ENCODE assay signal across 8 mouse cellular contexts in genomic region chr4:88094062-88094767, GRCm38 (mm10). TPM values are rescaled to one million over a fixed set of nuclear protein-coding genes. Genes with fewer than 3 reads are reported as not detected.
A peak's percentile ranks its signal among the peaks of the same experiment; 100 is the strongest.
DNase-seq lines count a peak whose midpoint lies in the region; ATAC-seq and TF ChIP-seq lines count a peak whose summit lies in the region.

Gene Focad (plus strand): TSS chr4:88094629.

- peaks cover 8% of the 10 kb centered on the region for H3K79me2 ChIP-seq in MEL (ENCODE audit: control insufficient read depth, insufficient read depth, low read length, poor library complexity)

- peaks cover 0 to 2% of the 10 kb centered on the region in 2 experiments; a peak in 2 of 4 replicates for H3K36me3 ChIP-seq in MEL (ENCODE audit: control insufficient read depth in 1 of 2, insufficient read depth in 2 of 2, low read length in 2 of 2)
- H3K36me3 ChIP-seq in forebrain, postnatal 0 days (ENCODE audit: insufficient read depth): no peaks in the 10 kb centered on the region
- H3K36me3 ChIP-seq in lung, embryonic 15.5 days: no peaks in the 10 kb centered on the region

- ATAC-seq in forebrain, postnatal 0 days: peak; percentile 100
- ATAC-seq in lung, embryonic 15.5 days (ENCODE audit: borderline replicate concordance, extremely low read depth, low FRiP score, low TSS enrichment): peak; percentile 100

- H3K27ac ChIP-seq in MEL (ENCODE audit: control insufficient read depth, low read depth, low read length): peak within 1 kb of the TSS; percentile 75
- peak within 1 kb of the TSS; percentile 67 for H3K27ac ChIP-seq in cerebellum, adult 2 months (ENCODE audit: insufficient read depth, low read length)
- H3K27ac ChIP-seq in forebrain, postnatal 0 days (ENCODE audit: low read depth, low read length): peak within 1 kb of the TSS; percentile 47
- H3K27ac ChIP-seq in lung, embryonic 15.5 days: peak within 1 kb of the TSS; percentile 82

- no peaks in the 10 kb centered on the region for H3K9me3 ChIP-seq in MEL (replicated peaks; ENCODE audit: insufficient read depth, low read length)
- no peaks in the 10 kb centered on the region for H3K9me3 ChIP-seq in forebrain, postnatal 0 days (ENCODE audit: low read length)
- H3K9me3 ChIP-seq in lung, embryonic 15.5 days: no peaks in the 10 kb centered on the region

- DNase-seq in MEL (ENCODE audit: low read depth, low spot score): peak; percentile 98
- DNase-seq in cerebellum, adult 2 months: peak; percentile 99
- DNase-seq in forebrain, postnatal 0 days: peak; percentile 98
- DNase-seq in heart, postnatal 4 days: peak; percentile 99
- DNase-seq in layer of hippocampus, adult 8-10 months (ENCODE audit: low spot score in 2 of 2): peak; percentile 97 to 98
- peak; percentile 97 for DNase-seq in ovary, adult 18-20 months (ENCODE audit: low spot score)
- DNase-seq in thymus, postnatal 0 days (ENCODE audit: low spot score): peak; percentile 98

- TF ChIP-seq RAD21 in MEL (IDR thresholded peaks at IDR 0.05; ENCODE audit: low read depth, low read length): no peak

- TF ChIP-seq POLR2A in MEL (IDR thresholded peaks at IDR 0.05; ENCODE audit: control insufficient read depth in 1 of 2, insufficient read depth in 1 of 2, low read depth in 1 of 2, low read length in 2 of 2, poor library complexity in 1 of 2): peak; percentile 95
- peak; percentile 96 for TF ChIP-seq POLR2A in cerebellum, adult 2 months (IDR thresholded peaks at IDR 0.05; ENCODE audit: borderline replicate concordance, insufficient read depth, low read length)

- H3K4me2 ChIP-seq in forebrain, postnatal 0 days (ENCODE audit: low read depth): peak within 1 kb of the TSS; percentile 85
- H3K4me2 ChIP-seq in lung, embryonic 15.5 days: peak within 1 kb of the TSS; percentile 97

- TF ChIP-seq CTCF in MEL (IDR thresholded peaks at IDR 0.05 in 2 of 3, conservative IDR thresholded peaks at IDR 0.05 in 1 of 3; ENCODE audit: control insufficient read depth in 1 of 3, insufficient read depth in 1 of 3, low read depth in 2 of 3, low read length in 3 of 3, poor library complexity in 1 of 3, severe bottlenecking in 1 of 3): no peak
- TF ChIP-seq CTCF in cerebellum, adult 2 months (IDR thresholded peaks at IDR 0.05; ENCODE audit: borderline replicate concordance, insufficient read depth, low read depth, low read length): no peak
- peak; percentile 36 for TF ChIP-seq CTCF in forebrain, postnatal 0 days (IDR thresholded peaks at IDR 0.05; ENCODE audit: low read depth)

- H3K4me1 ChIP-seq in MEL (ENCODE audit: control insufficient read depth in 1 of 2, insufficient read depth in 2 of 2, low read length in 2 of 2): peaks cover 0 to 8% of the 10 kb centered on the region in 2 experiments; a peak in 3 of 4 replicates
- peaks cover 5% of the 10 kb centered on the region for H3K4me1 ChIP-seq in cerebellum, adult 2 months (ENCODE audit: control insufficient read depth, insufficient read depth, low read length)
- H3K4me1 ChIP-seq in forebrain, postnatal 0 days (ENCODE audit: insufficient read depth): 0 out of 2 replicates have a peak, but pooled peaks cover 5% of the 10 kb centered on the region
- H3K4me1 ChIP-seq in lung, embryonic 15.5 days: peaks cover 5% of the 10 kb centered on the region

- under 1% methylated on average over 34 of the region's 34 CpGs for WGBS in cerebellum, adult 2 months
- WGBS in forebrain, postnatal 0 days: under 1% methylated on average over 34 of the region's 34 CpGs
- WGBS in lung, embryonic 15.5 days: under 1% methylated on average over 34 of the region's 34 CpGs

- H3K9ac ChIP-seq in MEL (ENCODE audit: control insufficient read depth, low read depth, low read length, poor library complexity, severe bottlenecking): peak within 1 kb of the TSS; percentile 83
- peak within 1 kb of the TSS; percentile 71 for H3K9ac ChIP-seq in forebrain, postnatal 0 days
- peak within 1 kb of the TSS; percentile 64 for H3K9ac ChIP-seq in lung, embryonic 15.5 days

- H3K27me3 ChIP-seq in MEL (ENCODE audit: control insufficient read depth in 1 of 2, insufficient read depth in 2 of 2, low read length in 2 of 2): no peaks in the 10 kb centered on the region
- no peaks in the 10 kb centered on the region for H3K27me3 ChIP-seq in cerebellum, adult 2 months (ENCODE audit: control insufficient read depth, insufficient read depth, low read length)
- H3K27me3 ChIP-seq in forebrain, postnatal 0 days (ENCODE audit: insufficient read depth, low read length): no peaks in the 10 kb centered on the region
- no peaks in the 10 kb centered on the region for H3K27me3 ChIP-seq in lung, embryonic 15.5 days

- H3K4me3 ChIP-seq in MEL (ENCODE audit: control insufficient read depth in 1 of 2, insufficient read depth in 1 of 2, low read depth in 2 of 2, low read length in 2 of 2): peak within 1 kb of the TSS; percentile 79
- peak within 1 kb of the TSS; percentile 68 for H3K4me3 ChIP-seq in cerebellum, adult 2 months (replicated peaks; ENCODE audit: insufficient read depth, low read depth, low read length)
- peak within 1 kb of the TSS; percentile 71 for H3K4me3 ChIP-seq in forebrain, postnatal 0 days (ENCODE audit: low read depth, low read length)
- H3K4me3 ChIP-seq in lung, embryonic 15.5 days: peak within 1 kb of the TSS; percentile 69

- TF ChIP-seq EP300 in MEL (IDR thresholded peaks at IDR 0.05; ENCODE audit: low read depth in 1 of 2, low read length in 2 of 2): no peak; a peak in 1 of 4 replicates

TF ChIP-seq in MEL, 35 proteins besides CTCF, POLR2A, EP300 and RAD21 (continues in another document):
- TF ChIP-seq MAFK (IDR thresholded peaks at IDR 0.05; ENCODE audit: borderline replicate concordance, low read depth, low read length) (no peak), USF2 (IDR thresholded peaks at IDR 0.05; ENCODE audit: borderline replicate concordance in 1 of 2, insufficient read depth in 1 of 2, low read depth in 1 of 2, low read length in 2 of 2) (no peak), MEF2A (IDR thresholded peaks at IDR 0.05; ENCODE audit: extremely low read depth, insufficient replicate concordance, low read depth, low read length, poor library complexity, severe bottlenecking) (no peak), ZC3H11A (IDR thresholded peaks at IDR 0.05; ENCODE audit: low read depth, low read length) (no peak), ZMIZ1 (IDR thresholded peaks at IDR 0.05; ENCODE audit: low read depth, low read length) (peak; percentile 94), KAT2A (conservative IDR thresholded peaks at IDR 0.05; ENCODE audit: low read depth, low read length) (no peak), CHD2 (IDR thresholded peaks at IDR 0.05; ENCODE audit: low read length) (no peak), BHLHE40 (IDR thresholded peaks at IDR 0.05; ENCODE audit: borderline replicate concordance, low read depth, low read length) (peak; percentile 88), CHD1 (IDR thresholded peaks at IDR 0.05; ENCODE audit: low read depth, low read length) (no peak), POLR2AphosphoS5 (IDR thresholded peaks at IDR 0.05; ENCODE audit: borderline replicate concordance, low read depth, low read length) (peak; percentile 83), NELFE (IDR thresholded peaks at IDR 0.05; ENCODE audit: low read depth, low read length) (peak; percentile 93), GATA1 (IDR thresholded peaks at IDR 0.05; ENCODE audit: low read depth, low read length) (no peak), E2F4 (IDR thresholded peaks at IDR 0.05; ENCODE audit: borderline replicate concordance, low read depth, low read length) (no peak), JUND (IDR thresholded peaks at IDR 0.05; ENCODE audit: low read depth, low read length) (no peak), HCFC1 (IDR thresholded peaks at IDR 0.05; ENCODE audit: low read depth, low read length) (peak; percentile 63), ZNF384 (IDR thresholded peaks at IDR 0.05; ENCODE audit: low read depth, low read length) (no peak), MXI1 (IDR thresholded peaks at IDR 0.05; ENCODE audit: low read depth, low read length) (peak; percentile 89), ELF1 (IDR thresholded peaks at IDR 0.05; ENCODE audit: low read depth, low read length) (no peak), TCF12 (IDR thresholded peaks at IDR 0.05; ENCODE audit: low read depth, low read length) (peak; percentile 55), ZKSCAN1 (IDR thresholded peaks at IDR 0.05; ENCODE audit: low read depth, low read length) (no peak), GABPA (IDR thresholded peaks at IDR 0.05; ENCODE audit: low read depth, low read length) (no peak), MYC (IDR thresholded peaks at IDR 0.05; ENCODE audit: low read depth, low read length) (peak; percentile 66; the same call in 1 of the 2 replicates), POLR2AphosphoS2 (IDR thresholded peaks at IDR 0.05; ENCODE audit: low read length) (peak; percentile 91), USF1 (IDR thresholded peaks at IDR 0.05; ENCODE audit: low read depth, low read length) (peak; percentile 38; the same call in 1 of the 2 replicates), MAZ (IDR thresholded peaks at IDR 0.05; ENCODE audit: low read depth, low read length) (peak; percentile 52; the same call in 1 of the 2 replicates), NRF1 (IDR thresholded peaks at IDR 0.05; ENCODE audit: insufficient read depth, low read depth, low read length, poor library complexity, severe bottlenecking) (peak; percentile 99), UBTF (IDR thresholded peaks at IDR 0.05; ENCODE audit: borderline replicate concordance, insufficient read depth, low read depth, low read length) (no peak), RCOR1 (IDR thresholded peaks at IDR 0.05; ENCODE audit: low read depth, low read length) (no peak), TBP (IDR thresholded peaks at IDR 0.05; ENCODE audit: low read depth, low read length) (peak; percentile 80), MYB (IDR thresholded peaks at IDR 0.05; ENCODE audit: low read depth, low read length) (no peak), SMC3 (IDR thresholded peaks at IDR 0.05; ENCODE audit: low read depth, low read length) (no peak), TAL1 (IDR thresholded peaks at IDR 0.05; ENCODE audit: low read length) (no peak)

RNA-seq across cellular contexts. Expression of gene Focad, which starts in this region (rescaled TPM):
- 17.8 and 18.5 TPM in 2 replicates for total RNA-seq in MEL (2012; rRNA removed)
- polyA plus RNA-seq in MEL (2012; ENCODE audit: insufficient read depth in 1 of 2, insufficient read length in 2 of 2, low read depth in 1 of 2, low replicate concordance in 2 of 2, missing spikeins in 1 of 2): 10 to 100 TPM in 1 of 2 experiments, not detected in 1; 19.7 TPM
- 26.9 and 29.6 TPM in 2 replicates for polyA plus RNA-seq in cerebellum, adult 2 months (2012; rRNA removed)
- total RNA-seq in forebrain, postnatal 0 days (2014; rRNA removed): 30.6 and 37.6 TPM in 2 replicates
- 8.5 and 8.9 TPM in 2 replicates for polyA plus RNA-seq in forebrain, postnatal 0 days (2015; fragmentation: Nextera tagmentation; extraction: Ambion mirVana)
- 10 to 100 TPM; 15.0 to 18.3 TPM for total RNA-seq in heart, postnatal 4 days (2021)
- total RNA-seq in layer of hippocampus, adult 8-10 months (2022): 10 to 100 TPM; 64.5 to 80.0 (median 75.5) TPM
- polyA plus RNA-seq in lung, embryonic 15.5 days (2015; fragmentation: Nextera tagmentation; extraction: Ambion mirVana): 14.9 and 15.3 TPM in 2 replicates
- polyA plus RNA-seq in thymus, postnatal 0 days (2015; fragmentation: Nextera tagmentation; extraction: Ambion mirVana): 12.0 and 15.4 TPM in 2 replicates

Comparison
In these comparisons a context has a peak if more than half of its experiments do, and no peak if none do; other contexts are left out.
1. Peak in every context shown above with its lines: DNase-seq, ATAC-seq, H3K4me3 ChIP-seq and H3K27ac ChIP-seq.